Mouse (Mus musculus) bone marrow, adult 2 months (tissue): ENCODE results near the gene Selenon. TPM values are rescaled to one million over a fixed set of nuclear protein-coding genes. Genes with fewer than 3 reads are reported as not detected.

Experiments
- H3K27ac ChIP-seq: fragments of 200-500 bp; 2 replicates; pipeline ENCODE4 v1.5.1; 2012; ENCODE audit warnings: low read depth, mild to moderate bottlenecking, control low read depth, inconsistent platforms, low read length; ENCODE audit not compliant: control insufficient read depth, poor library complexity, insufficient read depth
- H3K4me1 ChIP-seq: fragments of 200-500 bp; 2 replicates; pipeline ENCODE4 v1.6.1; 2011; ENCODE audit warnings: low read length; ENCODE audit not compliant: control insufficient read depth, insufficient read depth
- H3K4me3 ChIP-seq: fragments of 200-500 bp; replicated peaks from 2 replicates; pipeline ENCODE3; 2011; ENCODE audit warnings: mild to moderate bottlenecking, low read depth, low read length, control low read depth; ENCODE audit not compliant: control insufficient read depth
- CTCF ChIP-seq: fragments of 200-500 bp; IDR thresholded peaks from 2 replicates; pipeline ENCODE4 v1.5.1; 2011; ENCODE audit warnings: low read length, control low read depth; ENCODE audit not compliant: control insufficient read depth, insufficient read depth
- POLR2A ChIP-seq: fragments of 200-500 bp; IDR thresholded peaks from 2 replicates; pipeline ENCODE4 v1.6.1; 2011; ENCODE audit warnings: low read depth, mild to moderate bottlenecking, control low read depth, low read length, borderline replicate concordance; ENCODE audit not compliant: control insufficient read depth
- WGBS: fragments of 180-500 bp; shearing (Covaris S2); methylation state at CpG from one replicate; pipeline ENCODE4 v1.1.7; 2018; 5-methylcytosine and 5-hydroxymethylcytosine counted together
- polyA plus RNA-seq: library from polyadenylated mRNA; stranded (reverse); fragments of >200 nt; gene quantifications from 2 replicates; pipeline ENCODE4 v1.2.4, GENCODE M21; 2011; ENCODE audit warnings: low replicate concordance; ENCODE audit not compliant: missing spikeins, insufficient read depth, insufficient read length

Gene Selenon
- polyA plus RNA-seq, 1 experiment = 8.4 TPM

DNA sequence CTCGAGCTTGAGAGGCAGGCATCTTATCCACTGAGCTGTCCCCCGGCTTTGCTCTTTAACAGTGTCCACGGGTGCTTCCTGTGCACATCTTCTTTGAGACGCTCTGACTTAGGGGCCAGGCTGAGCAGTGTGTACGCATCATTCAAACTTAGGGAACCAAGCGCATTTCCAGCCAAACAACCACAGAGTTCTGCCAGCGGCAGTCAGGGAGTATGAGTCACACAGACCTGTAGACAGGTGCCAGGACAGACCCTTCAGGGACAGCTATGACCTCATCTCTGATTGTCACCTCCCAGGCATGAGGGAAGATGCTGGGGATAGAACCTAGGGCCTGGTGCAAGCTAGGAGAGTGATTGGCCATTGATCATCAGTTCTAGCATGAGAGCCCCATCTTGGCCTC, 7.2 kb upstream of the Selenon start:
- Histone ChIP-seq H3K4me3 (no peak overlapping the region), H3K27ac (peak overlapping the region; percentile 60), H3K4me1 (peaks cover 2% of the 10 kb centered on the region; the same call in 1 of the 2 replicates)
- TF ChIP-seq POLR2A (no peak), CTCF (no peak)
- 24% methylated on average over 7 of the region's 7 CpGs for WGBS

GRCm38 (mm10) chr4:134558570-134559113, 6.7 kb upstream of the Selenon start:
- H3K27ac ChIP-seq = peak overlapping the region; percentile 60
- TF ChIP-seq POLR2A (no peak), CTCF (no peak)
- 12% methylated on average over 9 of the region's 9 CpGs for WGBS

GRCm38 (mm10) chr4:134557626-134558249, 5.8 kb upstream of the Selenon start:
- H3K27ac ChIP-seq = peak overlapping the region; percentile 67
- peaks cover 2% of the 10 kb centered on the region; the same call in 1 of the 2 replicates for H3K4me1 ChIP-seq
- H3K4me3 ChIP-seq = no peak overlapping the region
- TF ChIP-seq CTCF = no peak
- TF ChIP-seq POLR2A = peak; percentile 9; the same call in 1 of the 2 replicates
- 4% methylated on average over 15 of the region's 16 CpGs for WGBS

More at GRCm38 (mm10) chr4:134558570-134559113, 6.7 kb upstream of the Selenon start:
- no peak overlapping the region for H3K4me3 ChIP-seq
- peaks cover 2% of the 10 kb centered on the region; the same call in 1 of the 2 replicates for H3K4me1 ChIP-seq

- H3K27ac ChIP-seq = no peak overlapping the region
- WGBS = 51% methylated on average over 8 of the region's 8 CpGs
- H3K4me3 ChIP-seq = no peak overlapping the region
- H3K4me1 ChIP-seq = peaks cover 4% of the 10 kb centered on the region; the same call in 1 of the 2 replicates
- TF ChIP-seq POLR2A (no peak), CTCF (peak; percentile 44)
Measured at GRCm38 (mm10) chr4:134555956-134556580, 4.1 kb upstream of the Selenon start.

DNA sequence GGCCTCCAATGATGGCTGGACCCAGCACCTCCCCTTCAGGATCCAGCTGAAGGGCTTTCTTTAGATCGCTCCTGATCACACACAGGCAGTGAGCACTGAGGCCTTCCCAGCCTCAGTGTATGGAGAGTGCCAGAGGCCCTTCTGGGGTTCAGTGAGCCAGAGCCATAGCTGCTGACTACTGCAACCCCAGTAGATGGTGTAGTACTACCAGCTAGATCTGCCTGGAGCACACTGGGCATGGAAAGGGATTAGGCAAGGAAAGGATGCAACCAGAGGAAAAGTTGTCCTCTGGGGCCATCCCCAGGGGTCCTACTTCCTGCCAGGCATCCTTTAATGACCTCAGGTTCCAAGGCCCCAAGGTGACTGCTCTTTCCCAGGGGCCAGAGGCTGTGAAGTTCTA, 1.7 kb upstream of the Selenon start:
- TF ChIP-seq CTCF (no peak), POLR2A (no peak)
- Histone ChIP-seq H3K4me1 (peaks cover 4% of the 10 kb centered on the region; the same call in 1 of the 2 replicates), H3K4me3 (no peak overlapping the region), H3K27ac (no peak overlapping the region)
- WGBS = 88% methylated on average over 1 of the region's 1 CpGs

- WGBS = 94% methylated on average over 8 of the region's 8 CpGs
- H3K4me3 ChIP-seq = no peak overlapping the region
- H3K4me1 ChIP-seq = peaks cover 2% of the 10 kb centered on the region; the same call in 1 of the 2 replicates
- TF ChIP-seq POLR2A (no peak), CTCF (peak; percentile 22; the same call in 1 of the 2 replicates)
- no peak overlapping the region for H3K27ac ChIP-seq
Measured at GRCm38 (mm10) chr4:134549899-134550298, 2.1 kb downstream of the Selenon start.

GRCm38 (mm10) chr4:134548169-134548938, 3.6 kb downstream of the Selenon start:
- Histone ChIP-seq H3K4me1 (peaks cover 2% of the 10 kb centered on the region; the same call in 1 of the 2 replicates), H3K4me3 (peak overlapping the region; percentile 55), H3K27ac (peak overlapping the region; percentile 87)
- no peak; the same call in 1 of the 2 replicates for TF ChIP-seq CTCF
- no peak for TF ChIP-seq POLR2A
- WGBS = 38% methylated on average over 18 of the region's 18 CpGs
